Mouse (Mus musculus) kidney, adult 11 months (tissue): Measurements from ENCODE around the gene Pld5.

ENCODE experiments used
- DNase-seq: peaks from one replicate; pipeline ENCODE4 v3.0.0; 2022

Pld5 gene

GRCm38 (mm10) chr1:175938731-175939130 lies 336.4 kb downstream of the Pld5 start:
- no peak for DNase-seq

GRCm38 (mm10) chr1:175936282-175936737 lies 338.8 kb downstream of the Pld5 start:
- peak; percentile 33 for DNase-seq

DNA sequence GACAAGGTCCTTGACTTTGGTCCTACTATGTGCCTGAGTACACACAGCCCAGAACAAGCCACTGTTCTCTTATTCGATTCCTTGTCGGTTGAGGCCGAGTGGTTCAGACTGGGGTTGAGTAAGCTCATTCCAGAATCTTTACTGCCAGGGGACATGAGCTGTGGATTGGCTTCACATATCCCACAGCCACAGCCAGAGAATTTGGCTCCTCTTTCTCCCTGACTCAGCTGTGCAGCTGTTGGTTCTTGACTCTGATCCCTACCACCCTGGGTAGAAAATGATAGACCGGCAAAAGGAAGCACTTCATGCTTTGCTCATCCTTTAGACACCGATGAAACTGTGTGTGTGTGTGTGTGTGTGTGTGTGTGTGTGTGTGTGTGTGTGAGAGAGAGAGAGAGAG lies 343.7 kb downstream of the Pld5 start:
- no peak for DNase-seq

DNA sequence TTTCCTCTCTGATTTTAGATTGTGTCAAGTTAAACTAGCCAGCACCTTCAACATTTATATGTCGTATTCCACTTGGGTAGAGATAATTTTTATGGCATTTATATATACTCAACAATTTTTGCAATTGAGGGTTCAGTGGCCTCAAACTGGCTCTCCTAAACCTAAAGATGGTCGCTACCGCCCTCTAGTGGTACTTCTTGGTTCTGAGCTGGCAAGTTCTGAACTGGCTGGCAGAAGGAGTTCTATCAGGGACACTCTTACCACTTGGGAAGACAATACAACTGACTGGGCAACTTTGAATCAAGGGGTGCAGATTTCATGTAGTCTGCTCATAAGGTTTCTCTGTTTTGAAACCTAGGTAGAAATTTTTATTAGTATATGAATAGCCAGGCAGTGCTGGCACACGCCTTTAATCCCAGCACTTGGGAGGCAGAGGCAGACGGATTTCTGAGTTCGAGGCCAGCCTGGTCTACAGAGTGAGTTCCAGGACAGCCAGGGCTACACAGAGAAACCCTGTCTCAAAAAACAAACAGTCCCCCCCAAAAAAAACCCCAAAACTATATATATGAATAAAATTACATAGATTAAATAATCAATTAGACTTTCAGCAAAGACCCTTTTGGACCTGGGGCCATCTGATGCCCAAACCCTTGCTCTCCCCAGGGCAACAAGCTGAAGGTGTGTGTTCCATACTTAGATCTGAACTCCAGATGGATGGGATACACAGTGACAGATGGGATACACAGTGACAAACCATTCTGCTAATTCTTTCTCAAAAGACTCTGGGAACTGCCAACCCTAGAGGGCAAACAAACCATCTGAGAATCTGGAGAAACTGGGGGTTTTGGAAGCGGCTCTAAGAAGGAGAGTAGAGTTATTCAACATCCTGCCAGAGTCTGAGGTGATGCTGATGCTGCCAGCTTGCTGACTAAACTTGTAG lies 351.0 kb downstream of the Pld5 start:
- DNase-seq: peak; percentile 17

DNA sequence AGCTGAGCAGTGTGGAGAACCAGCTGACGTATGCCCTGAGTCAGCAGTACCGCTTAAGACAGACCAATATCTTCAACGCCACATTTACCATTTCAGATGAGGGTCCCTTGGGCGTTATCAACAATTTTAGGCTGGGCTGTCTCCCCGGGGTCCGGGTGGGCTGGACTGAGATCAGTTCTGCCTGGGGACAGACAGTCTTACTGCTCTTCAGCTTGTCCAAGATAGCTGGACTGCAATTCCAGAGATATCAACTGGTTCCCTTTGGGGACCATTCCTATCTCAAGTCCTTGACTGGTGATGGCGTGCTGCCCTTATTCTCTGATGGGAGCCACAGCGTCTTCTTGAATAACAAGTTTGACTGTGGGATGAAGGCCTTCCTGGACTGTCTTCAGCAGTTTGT lies 354.0 kb downstream of the Pld5 start:
- DNase-seq: no peak

DNA sequence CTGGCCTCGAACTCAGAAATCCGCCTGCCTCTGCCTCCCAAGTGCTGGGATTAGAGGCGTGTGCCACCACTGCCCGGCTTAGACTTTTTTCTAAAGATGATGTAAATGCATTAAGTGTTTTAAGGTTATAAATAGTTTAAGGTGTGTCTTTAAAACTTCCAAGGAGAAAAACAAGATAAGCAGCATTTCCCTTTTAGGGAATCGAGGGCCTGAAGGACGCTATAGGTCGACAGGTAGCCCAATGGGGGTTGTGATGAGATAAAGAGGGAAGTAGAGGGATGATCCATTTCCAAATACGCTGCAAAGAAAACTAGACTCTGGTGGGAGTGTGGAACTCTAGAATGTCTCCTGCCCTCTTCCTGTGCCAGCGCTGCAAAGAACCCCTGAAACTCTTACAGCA lies 355.1 kb downstream of the Pld5 start, which contains the start of gene Gm38100:
TSS of gene Gm38100 (plus strand) at position 301 of the 400 bp plus-strand sequence.
- no peak for DNase-seq

GRCm38 (mm10) chr1:175913728-175914303 lies 361.3 kb downstream of the Pld5 start:
- DNase-seq: no peak
